Mouse (Mus musculus) olfactory bulb, adult 2 months (tissue): ENCODE measurements at regions not wholly inside any gene's neighbourhood (a gene's known extent, or its start where the extent isn't known, plus 50 kb on each side); places are given as distances from the start of the nearest gene placed in this dataset.

Experiments used
- H3K27ac ChIP-seq: fragments of 200-500 bp; 2 replicates; pipeline ENCODE4 v1.5.1; 2012; ENCODE audit warnings: low read depth, low read length; ENCODE audit not compliant: insufficient read depth
- H3K4me1 ChIP-seq: fragments of 200-500 bp; 2 replicates; pipeline ENCODE4 v1.6.1; 2012; ENCODE audit warnings: low read length; ENCODE audit not compliant: control insufficient read depth, insufficient read depth
- H3K4me3 ChIP-seq: fragments of 200-500 bp; 2 replicates; pipeline ENCODE4 v1.5.1; 2012; ENCODE audit warnings: mild to moderate bottlenecking, low read depth, low read length, moderate library complexity; ENCODE audit not compliant: insufficient read depth
- CTCF ChIP-seq: fragments of 200-500 bp; IDR thresholded peaks from 2 replicates; pipeline ENCODE4 v1.5.1; 2012; ENCODE audit warnings: low read depth, mild to moderate bottlenecking, low read length, moderate library complexity; ENCODE audit not compliant: insufficient read depth
- POLR2A ChIP-seq: fragments of 200-500 bp; IDR thresholded peaks from 2 replicates; pipeline ENCODE4 v1.6.1; 2012; ENCODE audit warnings: mild to moderate bottlenecking, low read depth, low read length, moderate library complexity; ENCODE audit not compliant: insufficient read depth
- WGBS: fragments of 180-500 bp; shearing (Covaris S2); methylation state at CpG from one replicate; pipeline ENCODE4 v1.1.7; 2018; 5-methylcytosine and 5-hydroxymethylcytosine counted together

- WGBS = 70% methylated on average over 5 of the region's 5 CpGs
These were observed 263.8 kb downstream of the Gm9195 start for GRCm38 (mm10) chr14:72227853-72228252.

GRCm38 (mm10) chr14:72227441-72227840, 264.2 kb downstream of the Gm9195 start:
- TF ChIP-seq CTCF (no peak), POLR2A (no peak)
- Histone ChIP-seq H3K27ac (no peak overlapping the region), H3K4me1 (no peaks in the 10 kb centered on the region), H3K4me3 (no peak overlapping the region)
- 81% methylated on average over 1 of the region's 1 CpGs for WGBS

More at GRCm38 (mm10) chr14:72227853-72228252, 263.8 kb downstream of the Gm9195 start:
- no peaks in the 10 kb centered on the region for H3K4me1 ChIP-seq
- no peak overlapping the region for H3K4me3 ChIP-seq
- H3K27ac ChIP-seq = no peak overlapping the region
- TF ChIP-seq CTCF (no peak), POLR2A (no peak)

- Histone ChIP-seq H3K4me1 (no peaks in the 10 kb centered on the region), H3K4me3 (no peak overlapping the region), H3K27ac (no peak overlapping the region)
- no peak for TF ChIP-seq CTCF
- TF ChIP-seq POLR2A = no peak
- WGBS = 86% methylated on average over 1 of the region's 1 CpGs
These were observed 264.7 kb downstream of the Gm9195 start for GRCm38 (mm10) chr14:72226946-72227345.

GRCm38 (mm10) chr14:72222836-72223235, 268.8 kb downstream of the Gm9195 start:
- Histone ChIP-seq H3K4me3 (no peak overlapping the region), H3K4me1 (no peaks in the 10 kb centered on the region), H3K27ac (no peak overlapping the region)
- 57% methylated on average over 2 of the region's 2 CpGs for WGBS
- TF ChIP-seq POLR2A = no peak

DNA sequence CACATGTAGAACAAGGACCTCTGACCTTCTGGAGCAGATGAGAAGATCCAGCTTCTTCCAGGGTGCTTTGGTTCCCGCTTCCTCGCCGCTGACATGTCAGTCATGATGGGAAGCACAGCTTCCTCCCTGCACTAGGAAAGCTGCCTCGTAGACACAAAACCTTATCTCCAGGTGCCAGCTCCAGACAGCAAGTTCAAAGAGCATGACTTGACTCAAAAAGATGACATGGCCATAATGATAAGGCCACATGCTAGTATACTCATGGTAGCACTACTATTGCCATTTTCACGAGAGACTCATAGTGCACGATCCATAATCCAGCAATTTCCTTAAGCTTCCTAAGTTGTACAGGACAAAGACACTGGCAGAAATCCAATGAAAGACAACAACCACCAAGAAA, 272.1 kb downstream of the Gm9195 start:
- H3K27ac ChIP-seq = no peak overlapping the region
- H3K4me3 ChIP-seq = no peak overlapping the region
- H3K4me1 ChIP-seq = no peaks in the 10 kb centered on the region
- TF ChIP-seq CTCF (no peak), POLR2A (no peak)
- WGBS = 98% methylated on average over 6 of the region's 6 CpGs

DNA sequence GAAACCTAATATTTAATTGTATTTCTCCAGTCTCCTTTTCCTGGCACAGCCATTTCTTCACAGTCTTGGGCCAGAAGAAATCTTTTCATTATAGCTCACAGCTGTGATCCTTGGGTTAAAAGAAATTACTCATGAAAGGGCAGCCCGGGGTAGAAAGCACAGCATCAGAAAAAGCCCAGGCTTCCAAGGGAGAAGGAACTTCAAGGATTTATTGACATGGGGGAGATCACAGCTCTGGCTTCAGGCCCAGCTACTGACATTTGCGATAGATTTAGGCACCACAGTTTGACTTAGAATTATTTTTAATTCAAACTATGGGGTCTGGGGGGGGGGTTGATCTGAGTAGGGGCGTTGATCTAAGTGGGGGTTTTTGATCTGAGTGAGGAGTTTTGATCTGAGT, 291.3 kb downstream of the Gm9195 start:
- no peak overlapping the region for H3K27ac ChIP-seq
- no peak overlapping the region for H3K4me3 ChIP-seq
- no peaks in the 10 kb centered on the region for H3K4me1 ChIP-seq
- TF ChIP-seq CTCF = no peak
- no peak for TF ChIP-seq POLR2A
- 40% methylated on average over 3 of the region's 3 CpGs for WGBS

DNA sequence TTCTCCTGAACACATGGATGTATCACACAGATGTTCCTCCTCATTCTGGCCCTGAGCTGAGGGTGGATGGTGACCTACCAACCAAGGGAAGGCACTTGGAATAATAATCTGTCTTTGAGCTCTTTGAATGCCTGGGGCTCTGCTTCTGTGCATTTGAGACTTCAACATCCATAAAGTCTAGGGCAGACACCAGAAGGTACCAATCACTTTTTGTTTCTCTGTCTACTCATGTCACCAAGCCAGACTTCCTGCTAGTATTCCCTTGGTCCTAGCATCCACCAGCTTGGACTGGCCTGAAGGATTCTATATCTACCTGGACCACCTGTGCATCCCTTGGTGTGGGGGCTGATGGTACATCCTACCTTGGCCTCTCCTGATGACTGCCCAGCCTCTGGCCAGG, 291.7 kb downstream of the Gm9195 start:
- Histone ChIP-seq H3K27ac (no peak overlapping the region), H3K4me3 (no peak overlapping the region), H3K4me1 (no peaks in the 10 kb centered on the region)
- TF ChIP-seq POLR2A = no peak
- no peak for TF ChIP-seq CTCF

DNA sequence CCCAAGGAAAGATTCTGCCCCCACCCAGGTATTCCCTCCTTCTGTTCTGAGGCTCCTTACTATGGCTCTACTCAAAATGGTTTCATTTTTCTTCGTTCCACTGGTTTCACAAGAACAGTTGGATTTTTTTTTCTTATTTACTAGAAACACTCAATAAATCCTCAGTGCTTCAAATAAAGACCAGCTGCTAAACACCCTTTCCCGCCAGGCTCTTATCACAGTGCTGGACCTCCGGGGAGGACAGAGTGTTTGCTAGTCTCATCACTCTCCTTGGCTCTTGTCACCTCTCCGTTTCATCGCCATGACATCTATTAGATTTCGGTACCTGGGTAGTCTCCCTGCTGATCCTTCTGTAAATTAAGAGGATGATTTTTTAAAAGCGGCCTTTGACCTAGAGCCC, 293.7 kb downstream of the Gm9195 start:
- H3K4me3 ChIP-seq = no peak overlapping the region
- H3K4me1 ChIP-seq = no peaks in the 10 kb centered on the region
- WGBS = 78% methylated on average over 7 of the region's 7 CpGs
- TF ChIP-seq POLR2A (no peak), CTCF (no peak)
- no peak overlapping the region for H3K27ac ChIP-seq

DNA sequence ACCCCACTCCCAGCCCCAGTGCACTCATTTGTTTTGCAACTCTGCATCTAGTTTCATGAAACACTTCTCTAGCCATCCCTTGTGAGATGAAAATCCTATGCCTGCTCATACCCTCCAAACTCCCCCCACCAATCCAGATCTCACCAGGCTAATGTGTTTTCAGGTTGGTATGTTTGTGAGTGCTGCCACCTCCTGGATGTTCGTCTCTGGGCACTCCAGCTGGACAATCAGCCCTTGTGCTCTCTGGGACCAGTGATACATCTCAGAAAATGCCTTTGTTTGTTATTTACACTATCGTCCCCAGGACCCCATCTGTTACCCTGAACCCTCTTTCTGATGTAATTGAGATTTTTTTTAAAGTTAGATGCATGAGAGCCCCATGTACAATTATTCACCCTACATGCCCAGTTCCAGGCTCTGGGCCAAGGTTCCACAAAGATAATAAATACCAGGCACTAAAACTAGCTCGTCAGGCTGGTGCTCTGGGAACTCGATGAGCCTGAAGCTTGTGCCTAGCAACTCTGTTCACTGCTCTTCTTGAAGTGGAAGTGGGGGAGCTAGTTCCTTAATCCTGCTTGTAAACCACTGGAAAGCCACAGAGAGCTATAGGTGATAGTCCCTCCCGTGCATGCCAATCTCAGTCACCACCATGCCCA, 304.2 kb downstream of the Gm9195 start:
- Histone ChIP-seq H3K4me3 (no peak overlapping the region), H3K4me1 (no peaks in the 10 kb centered on the region), H3K27ac (no peak overlapping the region)
- TF ChIP-seq CTCF (no peak), POLR2A (no peak)
- WGBS = 27% methylated on average over 5 of the region's 5 CpGs

DNA sequence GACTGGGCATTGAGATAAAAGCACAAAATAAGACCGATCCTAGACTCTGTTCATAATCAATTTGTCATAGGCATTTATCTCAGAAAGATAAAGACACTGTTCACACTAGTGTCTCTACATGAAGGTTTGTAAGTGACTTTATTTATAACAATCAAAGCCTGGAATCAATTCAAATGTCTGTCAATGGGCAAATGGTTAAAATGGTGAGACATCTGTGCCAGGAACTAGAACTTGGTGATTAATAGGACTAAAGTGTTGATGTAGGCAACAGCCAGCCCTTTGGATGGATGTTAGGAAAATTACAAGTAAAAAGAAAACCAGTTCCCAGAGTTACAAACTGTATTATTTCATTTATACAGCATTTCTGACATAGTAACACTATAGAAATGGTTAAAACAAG, 315.9 kb downstream of the Gm9195 start:
- Histone ChIP-seq H3K27ac (no peak overlapping the region), H3K4me1 (no peaks in the 10 kb centered on the region), H3K4me3 (no peak overlapping the region)
- TF ChIP-seq POLR2A = no peak
- TF ChIP-seq CTCF = no peak
- 95% methylated on average over 1 of the region's 1 CpGs for WGBS
